Mouse (Mus musculus) embryo, embryonic 11.5 days (tissue): ENCODE results near the gene Otud3.
"Not testable (repeated sequence)": the region's sequence is repeated elsewhere in the genome, so short reads cannot be mapped to it uniquely, and the experiment has no call there.

Experiments
- DNase-seq: peaks from one replicate; pipeline ENCODE4 v3.0.0-alpha.2; 2012; ENCODE audit warnings: low read depth, low spot score

Otud3 gene

DNA sequence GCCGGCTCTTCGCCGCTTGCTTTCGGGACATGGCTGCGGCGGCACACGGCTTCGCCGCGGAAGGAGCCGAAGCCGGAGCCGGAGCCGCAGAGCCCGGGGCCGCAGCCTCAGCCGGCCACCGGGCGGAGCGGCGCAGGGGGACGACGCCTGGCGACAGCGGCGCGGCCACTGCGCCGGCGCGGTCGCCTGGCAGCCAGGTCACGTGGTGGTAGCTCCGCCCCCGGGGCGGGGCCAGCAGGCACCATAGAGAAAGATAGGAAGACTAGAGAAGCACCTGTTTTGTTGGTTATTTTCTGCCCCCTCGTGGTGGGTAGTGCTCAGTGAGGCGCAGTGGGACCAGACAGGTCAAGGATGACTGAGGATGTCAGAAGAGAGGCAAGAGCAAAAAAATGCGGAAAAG, at the start of gene Otud3:
Gene Otud3, minus strand, starts transcription at position 149 of the 400 bp plus-strand sequence.
- DNase-seq = peak; percentile 92

DNA sequence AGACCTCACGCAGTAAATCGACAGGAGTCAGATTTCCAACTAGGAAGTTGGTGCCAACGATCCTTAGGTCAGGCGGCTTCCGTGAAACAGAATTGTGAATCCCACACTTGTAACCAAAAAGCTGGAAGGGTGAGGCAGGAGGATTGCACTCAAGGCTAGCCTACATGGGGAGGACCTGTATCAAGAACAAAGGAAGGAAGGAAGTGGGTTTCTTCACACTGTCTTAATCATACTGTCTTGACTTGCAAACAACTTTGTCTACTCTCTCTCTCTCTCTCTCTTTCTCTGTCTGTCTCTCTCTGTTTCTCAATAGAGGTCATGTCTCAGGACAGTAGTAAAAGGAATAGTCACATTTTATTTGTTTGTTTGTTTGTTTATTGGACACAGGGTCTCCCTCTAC, 49.0 kb upstream of the Otud3 start:
- DNase-seq = no peak

GRCm38 (mm10) chr4:138959926-138960325, 46.2 kb upstream of the Otud3 start:
- DNase-seq = no peak

GRCm38 (mm10) chr4:138959120-138959519, 45.4 kb upstream of the Otud3 start:
- DNase-seq = no peak

GRCm38 (mm10) chr4:138958612-138959011, 44.9 kb upstream of the Otud3 start:
- DNase-seq = no peak

GRCm38 (mm10) chr4:138948257-138948656, 34.5 kb upstream of the Otud3 start:
- no peak for DNase-seq

GRCm38 (mm10) chr4:138943730-138944129, 30.0 kb upstream of the Otud3 start:
- DNase-seq = peak; percentile 44

- DNase-seq = no peak
Observed at GRCm38 (mm10) chr4:138941966-138942365, 28.2 kb upstream of the Otud3 start.

GRCm38 (mm10) chr4:138941401-138941800, 27.7 kb upstream of the Otud3 start:
- DNase-seq = no peak

DNA sequence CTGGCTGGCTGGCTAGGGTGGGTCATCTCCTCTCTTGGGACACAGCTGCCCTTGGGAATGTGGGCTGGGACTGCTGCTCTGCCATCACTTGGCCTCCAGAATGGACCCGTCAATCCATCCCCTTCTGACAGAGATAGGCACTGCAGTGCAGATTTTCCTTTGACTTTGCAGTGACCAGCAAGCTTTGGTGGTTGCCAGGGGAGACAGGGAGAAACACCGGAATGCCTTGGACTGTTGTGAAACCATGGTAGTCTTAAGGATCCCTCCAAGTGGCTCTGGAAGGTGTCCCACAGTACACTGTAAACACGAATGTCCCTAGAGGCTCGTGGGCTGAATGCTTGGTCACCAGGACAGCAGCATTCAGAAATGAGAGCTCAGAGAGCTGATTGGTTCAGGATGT, 25.7 kb upstream of the Otud3 start:
- no peak for DNase-seq

- no peak for DNase-seq
Observed at GRCm38 (mm10) chr4:138938495-138939269, 24.9 kb upstream of the Otud3 start.

- no peak for DNase-seq
Observed at GRCm38 (mm10) chr4:138934456-138935145, 20.9 kb upstream of the Otud3 start.

DNA sequence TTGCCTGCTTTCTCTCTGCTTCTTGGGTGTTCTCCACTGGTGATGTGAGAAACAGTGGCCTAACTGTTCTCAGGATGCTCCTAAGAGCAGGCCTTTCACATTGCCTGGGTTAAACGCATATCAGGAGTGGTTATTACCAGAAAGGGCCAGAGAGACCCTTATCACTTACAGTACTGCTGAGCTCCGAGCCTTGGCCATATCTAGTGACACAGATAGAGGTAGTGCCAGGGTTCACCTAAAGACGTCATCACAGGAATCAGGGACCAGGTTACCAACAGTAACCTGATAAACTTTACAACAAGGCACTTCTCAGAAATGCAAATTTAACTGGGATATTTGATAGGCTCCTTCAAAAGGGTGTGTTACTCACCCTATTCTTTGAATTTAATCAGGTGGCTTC, 20.1 kb upstream of the Otud3 start:
- DNase-seq = no peak

DNA sequence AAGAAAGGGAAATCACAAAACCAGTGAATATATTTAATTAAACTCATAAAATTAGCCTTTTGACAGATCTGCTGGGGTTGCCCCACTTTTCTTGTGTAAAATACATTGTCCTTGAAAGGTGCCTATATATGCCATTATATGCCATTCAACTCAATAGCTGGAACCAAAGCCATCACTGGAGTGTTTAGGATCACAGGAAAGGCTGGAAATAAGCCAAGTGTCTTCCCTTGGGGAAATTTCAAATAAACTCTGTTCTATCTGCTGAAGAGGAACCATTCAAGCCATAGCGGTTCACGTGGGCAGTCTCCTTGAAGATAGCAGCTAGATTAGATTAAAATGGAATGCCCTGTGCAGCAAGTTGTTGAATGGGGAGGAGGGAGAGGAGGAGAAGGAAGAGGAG, 11.8 kb upstream of the Otud3 start:
- no peak for DNase-seq

DNA sequence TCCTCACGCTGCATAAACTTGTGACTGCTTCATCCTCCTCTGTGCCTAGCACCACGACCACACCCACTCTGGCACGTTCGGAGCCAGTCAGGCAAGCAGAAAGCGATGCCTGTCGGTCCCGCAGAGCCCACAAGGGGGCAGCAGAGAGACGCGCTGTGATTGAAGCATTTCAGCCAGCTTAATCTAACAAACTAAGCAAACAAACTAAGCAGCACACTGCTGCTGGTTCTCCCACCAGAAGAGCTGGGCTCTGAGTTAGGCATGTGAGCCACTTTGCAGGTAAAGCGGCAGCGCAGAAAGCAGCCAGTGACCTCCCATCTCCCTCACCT, 8.3 kb upstream of the Otud3 start:
- DNase-seq = peak; percentile 84

GRCm38 (mm10) chr4:138921254-138922130, 7.7 kb upstream of the Otud3 start:
- DNase-seq = no peak

DNA sequence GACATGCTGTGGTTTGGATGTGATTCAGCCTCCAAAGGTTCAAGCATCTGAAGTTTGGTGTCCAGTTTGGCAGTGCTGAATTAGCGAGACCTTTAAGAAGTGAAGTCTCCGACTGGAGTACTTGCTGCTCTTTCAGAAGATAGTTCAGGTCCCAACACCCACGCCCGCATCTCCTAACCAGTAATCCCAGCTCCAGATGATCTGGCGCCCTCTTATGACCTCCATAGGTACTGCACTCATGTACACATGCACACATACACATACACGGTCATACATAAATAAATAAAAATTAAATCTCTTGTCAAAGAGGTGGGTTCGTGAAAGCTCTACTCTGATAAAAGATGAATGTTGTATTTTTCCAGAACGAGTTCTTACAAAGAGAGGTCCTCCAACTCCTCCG, 3.5 kb upstream of the Otud3 start:
- no peak for DNase-seq

GRCm38 (mm10) chr4:138913141-138913787, 481 bp downstream of the Otud3 start:
- no peak for DNase-seq

DNA sequence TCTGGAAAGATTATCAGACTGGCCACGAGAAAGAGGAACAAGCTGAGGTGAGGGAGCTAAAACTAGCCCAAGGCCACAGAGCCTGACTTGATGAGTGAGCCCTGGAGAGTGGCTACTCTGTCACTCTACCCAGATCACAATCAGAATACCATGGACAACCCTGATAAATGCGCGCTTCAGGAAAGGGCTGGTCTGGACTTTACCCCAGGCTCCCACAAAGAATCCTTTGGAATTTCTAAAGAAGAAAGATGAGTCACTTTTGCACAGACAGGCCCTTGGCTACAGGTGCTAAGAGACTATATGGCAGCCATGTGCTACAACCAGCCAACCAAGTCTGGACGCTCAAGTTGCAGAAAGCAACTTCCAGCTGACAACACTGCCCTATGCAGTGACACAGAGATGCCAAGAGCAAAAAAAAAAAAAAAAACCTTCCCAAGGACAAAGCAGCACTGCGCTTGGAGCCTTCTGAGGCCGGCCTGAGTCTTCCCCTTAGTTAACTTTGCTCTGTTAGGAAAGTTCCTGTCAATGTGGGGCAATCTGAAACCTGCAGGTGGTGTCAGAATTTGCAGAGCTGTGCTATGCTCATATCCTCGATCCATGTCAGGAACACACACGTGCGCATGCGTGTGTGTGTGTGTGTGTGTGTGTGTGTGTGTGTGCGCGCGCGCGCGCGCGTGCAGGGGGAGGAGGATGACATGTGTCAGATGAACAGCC, 8.0 kb downstream of the Otud3 start:
- no peak for DNase-seq

DNA sequence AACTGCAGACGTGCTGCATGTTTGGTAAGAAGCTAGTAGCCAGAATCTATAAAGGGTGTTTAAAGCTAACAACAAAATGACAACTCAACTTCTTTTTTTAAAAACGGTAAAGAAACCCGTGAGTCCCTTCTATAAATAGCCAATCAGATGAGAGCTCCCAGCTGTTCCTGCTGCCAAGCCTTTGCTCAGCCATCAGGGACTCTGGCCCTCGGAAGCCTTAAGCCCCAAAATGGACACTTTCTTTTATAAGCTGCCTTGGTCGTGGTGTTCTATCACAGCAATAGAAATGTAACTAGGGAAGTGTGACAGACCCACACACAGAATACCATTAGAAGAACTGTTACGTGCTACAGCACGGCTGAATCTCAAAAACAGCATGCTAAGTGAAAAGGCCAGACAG, 14.4 kb downstream of the Otud3 start:
- no peak for DNase-seq

GRCm38 (mm10) chr4:138893789-138894188, 20.0 kb downstream of the Otud3 start:
- not testable (repeated sequence) for DNase-seq
